Mouse (Mus musculus) MEL (cell line): ENCODE measurements around the gene Fam181a. TPM values are rescaled to one million over a fixed set of nuclear protein-coding genes. Genes with fewer than 3 reads are reported as not detected.

Experiments used
- DNase-seq: peaks from one replicate; pipeline ENCODE4 v3.0.0; 2011; ENCODE audit warnings: low read depth, low spot score
- H3K27ac ChIP-seq: 2 replicates; pipeline ENCODE4 v1.5.1; 2012; ENCODE audit warnings: low read depth, mild to moderate bottlenecking, control low read depth, low read length, moderate library complexity; ENCODE audit not compliant: control insufficient read depth
- H3K27me3 ChIP-seq, 2 experiments: fragments of 150-350 bp in 1 of 2; sonication (generic) in 1 of 2; 2 replicates each; pipeline ENCODE4 v1.6.1; 2012; ENCODE audit warnings: low read length in 2 of 2, mild to moderate bottlenecking in 2 of 2, improper control_type of control experiment in 1 of 2, moderate library complexity in 1 of 2; ENCODE audit not compliant: insufficient read depth in 2 of 2, control insufficient read depth in 1 of 2
- H3K36me3 ChIP-seq, 2 experiments: 2 replicates each; pipeline ENCODE4 v1.6.1; 2012 to 2014; ENCODE audit warnings: low read length in 2 of 2, improper control_type of control experiment in 1 of 2, inconsistent platforms in 1 of 2, mild to moderate bottlenecking in 1 of 2; ENCODE audit not compliant: insufficient read depth in 2 of 2, control insufficient read depth in 1 of 2
- H3K4me1 ChIP-seq, 2 experiments: fragments of 150-350 bp in 1 of 2; sonication (generic) in 1 of 2; 2 replicates each; pipeline ENCODE4 v1.6.1; 2012; ENCODE audit warnings: low read length in 2 of 2, improper control_type of control experiment in 1 of 2, mild to moderate bottlenecking in 1 of 2; ENCODE audit not compliant: insufficient read depth in 2 of 2, control insufficient read depth in 1 of 2
- H3K4me3 ChIP-seq, 2 experiments: fragments of 150-350 bp in 1 of 2; sonication (generic) in 1 of 2; 2 replicates each; pipeline ENCODE4 v1.5.1; 2012; ENCODE audit warnings: low read depth in 2 of 2, low read length in 2 of 2, mild to moderate bottlenecking in 2 of 2, moderate library complexity in 2 of 2, control low read depth in 1 of 2, improper control_type of control experiment in 1 of 2; ENCODE audit not compliant: control insufficient read depth in 1 of 2, insufficient read depth in 1 of 2
- H3K79me2 ChIP-seq: 2 replicates; pipeline ENCODE4 v1.6.1; 2012; ENCODE audit warnings: mild to moderate bottlenecking, low read length, moderate library complexity; ENCODE audit not compliant: control insufficient read depth, poor library complexity, insufficient read depth
- H3K9ac ChIP-seq: 2 replicates; pipeline ENCODE4 v1.6.1; 2012; ENCODE audit warnings: low read depth, mild to moderate bottlenecking, control low read depth, low read length, moderate library complexity; ENCODE audit not compliant: control insufficient read depth, poor library complexity, severe bottlenecking
- H3K9me3 ChIP-seq: fragments of 150-350 bp; sonication (generic); replicated peaks from 2 replicates; pipeline ENCODE4 v1.6.1; 2012; ENCODE audit warnings: mild to moderate bottlenecking, low read length, improper control_type of control experiment, moderate library complexity; ENCODE audit not compliant: insufficient read depth
- CHD2 ChIP-seq: IDR thresholded peaks from 2 replicates; pipeline ENCODE4 v1.6.1; 2011; ENCODE audit warnings: low read length, improper control_type of control experiment
- CTCF ChIP-seq, 3 experiments: IDR thresholded peaks in 2 of 3; conservative IDR thresholded peaks in 1 of 3; 2 replicates each; pipeline ENCODE4 v1.5.1; 2011 to 2012; ENCODE audit warnings: low read length in 3 of 3, low read depth in 2 of 3, mild to moderate bottlenecking in 2 of 3, improper control_type of control experiment in 1 of 3, inconsistent platforms in 1 of 3, mixed read lengths in 1 of 3, moderate library complexity in 1 of 3; ENCODE audit not compliant: control insufficient read depth in 1 of 3, insufficient read depth in 1 of 3, poor library complexity in 1 of 3, severe bottlenecking in 1 of 3
- ELF1 ChIP-seq: IDR thresholded peaks from 2 replicates; pipeline ENCODE4 v1.6.1; 2014; ENCODE audit warnings: low read depth, mild to moderate bottlenecking, inconsistent platforms, low read length, improper control_type of control experiment, moderate library complexity
- ETS1 ChIP-seq: IDR thresholded peaks from 2 replicates; pipeline ENCODE4 v1.6.1; 2012; ENCODE audit warnings: low read depth, mild to moderate bottlenecking, inconsistent platforms, low read length, improper control_type of control experiment, moderate library complexity
- KAT2A ChIP-seq: conservative IDR thresholded peaks from 2 replicates; pipeline ENCODE4 v1.6.1; 2012; ENCODE audit warnings: low read depth, low read length, improper control_type of control experiment, inconsistent platforms
- MAFK ChIP-seq: IDR thresholded peaks from 2 replicates; pipeline ENCODE4 v1.6.1; 2011; ENCODE audit warnings: low read depth, mild to moderate bottlenecking, low read length, improper control_type of control experiment, borderline replicate concordance
- MAX ChIP-seq: IDR thresholded peaks from 2 replicates; pipeline ENCODE4 v1.6.1; 2011; ENCODE audit warnings: low read length, improper control_type of control experiment
- MAZ ChIP-seq: IDR thresholded peaks from 2 replicates; pipeline ENCODE4 v1.6.1; 2012; ENCODE audit warnings: low read depth, mild to moderate bottlenecking, inconsistent platforms, low read length, improper control_type of control experiment
- MEF2A ChIP-seq: IDR thresholded peaks from 2 replicates; pipeline ENCODE4 v1.6.1; 2014; ENCODE audit warnings: low read depth, mild to moderate bottlenecking, inconsistent platforms, low read length, improper control_type of control experiment; ENCODE audit not compliant: poor library complexity, insufficient replicate concordance, severe bottlenecking; ENCODE audit errors: extremely low read depth
- MXI1 ChIP-seq: IDR thresholded peaks from 2 replicates; pipeline ENCODE4 v1.6.1; 2011; ENCODE audit warnings: mild to moderate bottlenecking, low read depth, low read length, improper control_type of control experiment
- MYC ChIP-seq: IDR thresholded peaks from 2 replicates; pipeline ENCODE4 v1.6.1; 2011; ENCODE audit warnings: low read depth, mild to moderate bottlenecking, low read length, improper control_type of control experiment, moderate library complexity
- NELFE ChIP-seq: IDR thresholded peaks from 2 replicates; pipeline ENCODE4 v1.6.1; 2011; ENCODE audit warnings: low read depth, low read length, improper control_type of control experiment
- NRF1 ChIP-seq: IDR thresholded peaks from 2 replicates; pipeline ENCODE4 v1.6.1; 2014; ENCODE audit warnings: low read depth, mild to moderate bottlenecking, inconsistent platforms, low read length, improper control_type of control experiment, moderate library complexity; ENCODE audit not compliant: poor library complexity, insufficient read depth, severe bottlenecking
- POLR2A ChIP-seq, 2 experiments: IDR thresholded peaks; 2 replicates each; pipeline ENCODE4 v1.6.1; 2011 to 2012; ENCODE audit warnings: low read length in 2 of 2, mild to moderate bottlenecking in 2 of 2, control low read depth in 1 of 2, improper control_type of control experiment in 1 of 2, low read depth in 1 of 2, moderate library complexity in 1 of 2; ENCODE audit not compliant: control insufficient read depth in 1 of 2, insufficient read depth in 1 of 2, poor library complexity in 1 of 2
- POLR2AphosphoS2 ChIP-seq: IDR thresholded peaks from 2 replicates; pipeline ENCODE4 v1.6.1; 2011; ENCODE audit warnings: low read length, improper control_type of control experiment
- POLR2AphosphoS5 ChIP-seq: IDR thresholded peaks from 2 replicates; pipeline ENCODE4 v1.6.1; 2012; ENCODE audit warnings: low read depth, borderline replicate concordance, mild to moderate bottlenecking, inconsistent platforms, low read length, moderate library complexity, mixed read lengths
- RAD21 ChIP-seq: IDR thresholded peaks from 2 replicates; pipeline ENCODE4 v1.6.1; 2011; ENCODE audit warnings: mild to moderate bottlenecking, low read depth, low read length, improper control_type of control experiment
- SIN3A ChIP-seq: IDR thresholded peaks from 2 replicates; pipeline ENCODE4 v1.6.1; 2012; ENCODE audit warnings: low read length, improper control_type of control experiment, inconsistent platforms
- SMC3 ChIP-seq: IDR thresholded peaks from 2 replicates; pipeline ENCODE4 v1.6.1; 2011; ENCODE audit warnings: low read depth, low read length, improper control_type of control experiment
- TBP ChIP-seq: IDR thresholded peaks from 2 replicates; pipeline ENCODE4 v1.8.0; 2011; ENCODE audit warnings: low read depth, low read length, improper control_type of control experiment
- TCF12 ChIP-seq: IDR thresholded peaks from 2 replicates; pipeline ENCODE4 v1.6.1; 2014; ENCODE audit warnings: low read depth, mild to moderate bottlenecking, inconsistent platforms, low read length, improper control_type of control experiment, moderate library complexity
- USF1 ChIP-seq: IDR thresholded peaks from 2 replicates; pipeline ENCODE4 v1.6.1; 2014; ENCODE audit warnings: low read depth, mild to moderate bottlenecking, inconsistent platforms, low read length, improper control_type of control experiment, moderate library complexity
- USF2 ChIP-seq, 2 experiments: IDR thresholded peaks; 2 replicates each; pipeline ENCODE4 v1.6.1; 2011 to 2012; ENCODE audit warnings: improper control_type of control experiment in 2 of 2, low read length in 2 of 2, borderline replicate concordance in 1 of 2, inconsistent platforms in 1 of 2, low read depth in 1 of 2, mild to moderate bottlenecking in 1 of 2; ENCODE audit not compliant: insufficient read depth in 1 of 2
- ZC3H11A ChIP-seq: IDR thresholded peaks from 2 replicates; pipeline ENCODE4 v1.6.1; 2012; ENCODE audit warnings: low read depth, mild to moderate bottlenecking, inconsistent platforms, low read length, improper control_type of control experiment
- ZMIZ1 ChIP-seq: IDR thresholded peaks from 2 replicates; pipeline ENCODE4 v1.6.1; 2012; ENCODE audit warnings: low read depth, mild to moderate bottlenecking, inconsistent platforms, low read length, improper control_type of control experiment, moderate library complexity
- ZNF384 ChIP-seq: IDR thresholded peaks from 2 replicates; pipeline ENCODE4 v1.6.1; 2012; ENCODE audit warnings: low read depth, mild to moderate bottlenecking, inconsistent platforms, low read length, improper control_type of control experiment
- polyA plus RNA-seq, 2 experiments: library from polyadenylated mRNA; stranded (reverse) in 1 of 2; unstranded in 1 of 2; fragments of >175 nt in 1 of 2; fragments of >200 nt in 1 of 2; gene quantifications; 2 replicates each; pipeline versions ENCODE4 v1.2.1 to v1.2.4; 2012; ENCODE audit warnings: low replicate concordance in 2 of 2, low read depth in 1 of 2; ENCODE audit not compliant: insufficient read length in 2 of 2, insufficient read depth in 1 of 2, missing spikeins in 1 of 2
- total RNA-seq: library from RNA; depleted of rRNA; stranded (reverse); fragments of 300-350 nt; gene quantifications from 2 replicates; pipeline ENCODE4 v1.2.3, GENCODE M21; 2012

The Fam181a gene
- total and polyA plus RNA-seq, 3 experiments = not detected

- Histone ChIP-seq H3K4me1 (no peaks in the 10 kb centered on the region), H3K27me3 (no peaks in the 10 kb centered on the region), H3K9ac (no peak overlapping the region), H3K79me2 (no peaks in the 10 kb centered on the region), H3K9me3 (no peaks in the 10 kb centered on the region), H3K36me3 (no peaks in the 10 kb centered on the region), H3K4me3 (no peak overlapping the region), H3K27ac (no peak overlapping the region)
- no peak for DNase-seq
- TF ChIP-seq POLR2AphosphoS5 (no peak), MAX (no peak), ZNF384 (no peak), NRF1 (no peak), MXI1 (no peak), MEF2A (no peak), TBP (no peak), TCF12 (no peak), ZC3H11A (no peak), POLR2A (IDR thresholded peaks at IDR 0.05; ENCODE audit: control insufficient read depth in 1 of 2, insufficient read depth in 1 of 2, low read depth in 1 of 2, low read length in 2 of 2, poor library complexity in 1 of 2) (no peak)
These were observed 4.0 kb downstream of the Fam181a start for GRCm38 (mm10) chr12:103314640-103315361.

- Histone ChIP-seq H3K4me1 (no peaks in the 10 kb centered on the region), H3K9me3 (no peaks in the 10 kb centered on the region), H3K79me2 (no peaks in the 10 kb centered on the region), H3K4me3 (no peak overlapping the region), H3K9ac (no peak overlapping the region), H3K27ac (no peak overlapping the region), H3K27me3 (no peaks in the 10 kb centered on the region), H3K36me3 (no peaks in the 10 kb centered on the region)
- DNase-seq = no peak
- TF ChIP-seq CHD2 (no peak), ELF1 (no peak), ETS1 (no peak), ZNF384 (no peak), MAZ (no peak), MXI1 (no peak), ZMIZ1 (no peak), MAFK (no peak), SIN3A (no peak), RAD21 (no peak), SMC3 (no peak), MYC (no peak), POLR2AphosphoS2 (no peak), NELFE (no peak), CTCF (IDR thresholded peaks at IDR 0.05 in 2 of 3, conservative IDR thresholded peaks at IDR 0.05 in 1 of 3; ENCODE audit: control insufficient read depth in 1 of 3, insufficient read depth in 1 of 3, low read depth in 2 of 3, low read length in 3 of 3, poor library complexity in 1 of 3, severe bottlenecking in 1 of 3) (no peak), TCF12 (no peak), NRF1 (no peak), USF1 (no peak), KAT2A (no peak), USF2 (IDR thresholded peaks at IDR 0.05; ENCODE audit: borderline replicate concordance in 1 of 2, insufficient read depth in 1 of 2, low read depth in 1 of 2, low read length in 2 of 2) (no peak)
These were observed 5.2 kb downstream of the Fam181a start for GRCm38 (mm10) chr12:103315831-103316545.
